Mouse (Mus musculus) left cerebral cortex, postnatal 36 days (tissue): ENCODE measurements around the gene Mecom. TPM values are rescaled to one million over a fixed set of nuclear protein-coding genes. Genes with fewer than 3 reads are reported as not detected.

Experiments used
- DNase-seq, 2 experiments: peaks; one replicate each; pipeline ENCODE4 v3.0.0; 2021 to 2022; ENCODE audit warnings: low spot score in 2 of 2, mixed read lengths in 1 of 2
- intact Hi-C: fragments of 180-260 bp; cut with DNase I; formaldehyde crosslinking; loops from one replicate; pipeline ENCODE4 v1.15.1; 2025
- total RNA-seq, 2 experiments: library from RNA; stranded (reverse); gene quantifications; 2 replicates each; pipeline ENCODE4 v1.2.3; 2021

Gene Mecom
- total RNA-seq, 2 experiments from 2014 or later, result 2.2 to 5.0 TPM

- no peak for DNase-seq
- intact Hi-C loops, result no loop called here
These were observed 584.4 kb downstream of the Mecom start for GRCm38 (mm10) chr3:29963447-29963846.

- intact Hi-C loops, result no loop called here
- no peak for DNase-seq
These were observed 588.8 kb downstream of the Mecom start for GRCm38 (mm10) chr3:29959051-29959450.

- intact Hi-C loops, result no loop called here
These were observed 590.2 kb downstream of the Mecom start for GRCm38 (mm10) chr3:29957365-29958236.

GRCm38 (mm10) chr3:29953269-29953668 is 594.5 kb downstream of the Mecom start:
- intact Hi-C loops, result no loop called here
- DNase-seq, result no peak

More at GRCm38 (mm10) chr3:29957365-29958236, 590.2 kb downstream of the Mecom start:
- no peak for DNase-seq

GRCm38 (mm10) chr3:29950853-29951252 is 597.0 kb downstream of the Mecom start:
- no peak for DNase-seq
- intact Hi-C loops, result no loop called here

- DNase-seq, result no peak
- intact Hi-C loops, result no loop called here
These were observed 644.1 kb downstream of the Mecom start for GRCm38 (mm10) chr3:29903596-29904308.

Other genes with a start within 250 kb of the Mecom start
- gene Actrt3, start 51.9 kb upstream of the Mecom start, total RNA-seq, result 1 to 10 TPM in 1 of 2 experiments, under 1 TPM in 1; 0.99 to 1.1 TPM
- gene Mynn, start 54.1 kb upstream of the Mecom start, total RNA-seq, result 10 to 100 TPM; 11.1 to 15.3 TPM
- gene Lrriq4, start 96.5 kb upstream of the Mecom start, total RNA-seq, result not detected
- gene Lrrc34, start 99.9 kb upstream of the Mecom start, total RNA-seq, result not detected
- gene Lrrc31, start 151.8 kb upstream of the Mecom start, total RNA-seq, result not detected
- gene Samd7, start 198.3 kb upstream of the Mecom start, total RNA-seq, result not detected
- 100 to 1,000 TPM; 109 to 113 TPM for gene Sec62, start 244.9 kb upstream of the Mecom start, total RNA-seq